Mouse (Mus musculus): Measurements from ENCODE around the gene Atp1a1. TPM values are rescaled to one million over a fixed set of nuclear protein-coding genes. Genes with fewer than 3 reads are reported as not detected.

The Atp1a1 gene
- polyA plus RNA-seq, 1 experiment from 2014 or later, result 61.1 TPM

GRCm38 (mm10) chr3:101636086-101636485 lies 31.6 kb upstream of the Atp1a1 start:
- Histone ChIP-seq H3K27me3 (replicated peaks) (no peaks in the 10 kb centered on the region), H3K9ac (no peak overlapping the region), H3K27ac (no peak overlapping the region), H3K4me1 (no peaks in the 10 kb centered on the region), H3K9me3 (no peaks in the 10 kb centered on the region), H3K4me3 (no peak overlapping the region), H3K36me3 (no peaks in the 10 kb centered on the region), H3K4me2 (replicated peaks) (no peak overlapping the region)
- no peak for ATAC-seq (ENCODE audit: low FRiP score, low read depth)
- 70% methylated on average over 2 of the region's 2 CpGs for WGBS

DNA sequence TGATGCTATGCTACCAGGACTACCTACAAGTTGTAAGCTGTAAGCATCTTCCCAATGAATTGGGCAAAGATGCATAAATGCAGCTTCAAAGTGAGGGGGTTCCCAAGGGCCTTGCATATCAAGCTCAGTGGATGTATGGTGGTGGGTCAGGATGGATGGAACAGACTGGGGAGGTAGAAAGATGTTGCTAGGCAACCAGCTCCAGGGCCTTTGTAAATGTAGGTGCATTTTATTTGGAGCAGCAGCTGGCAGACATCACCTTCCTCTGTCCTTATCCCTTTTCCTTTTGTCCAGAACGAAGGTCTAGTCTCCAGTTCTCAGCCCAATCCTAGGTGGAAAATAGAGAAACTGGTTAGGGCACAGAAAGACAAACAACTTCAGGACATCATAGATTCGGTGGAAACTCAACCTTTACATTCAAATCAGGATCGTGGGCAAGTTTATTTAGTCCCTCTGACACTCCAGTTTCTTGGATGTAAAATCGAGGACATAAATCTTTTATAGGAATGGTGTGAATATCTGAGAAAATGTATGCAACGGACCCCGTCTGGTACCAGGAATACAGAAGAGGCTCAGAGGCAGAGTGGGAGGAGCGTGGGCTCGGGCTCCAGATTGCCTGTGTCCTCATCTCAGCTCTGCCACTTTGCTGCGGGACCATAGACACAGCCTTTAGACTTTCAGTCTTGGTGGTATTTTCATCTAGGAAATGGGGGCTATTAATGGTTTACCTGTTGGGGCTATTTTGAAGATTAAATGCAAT lies 29.8 kb upstream of the Atp1a1 start:
- WGBS, result 76% methylated on average over 9 of the region's 9 CpGs
- H3K27ac ChIP-seq, result no peak overlapping the region
- no peak overlapping the region for H3K4me3 ChIP-seq
- no peaks in the 10 kb centered on the region for H3K9me3 ChIP-seq
- no peaks in the 10 kb centered on the region for H3K36me3 ChIP-seq
- ATAC-seq (ENCODE audit: low FRiP score, low read depth), result 0 out of 2 replicates have a peak, but pooled peaks have one; percentile 41
- H3K27me3 ChIP-seq (replicated peaks), result no peaks in the 10 kb centered on the region
- no peaks in the 10 kb centered on the region for H3K4me1 ChIP-seq
- no peak overlapping the region for H3K9ac ChIP-seq
- H3K4me2 ChIP-seq (replicated peaks), result no peak overlapping the region

- 86% methylated on average over 2 of the region's 2 CpGs for WGBS
- ATAC-seq (ENCODE audit: low FRiP score, low read depth), result no peak
- Histone ChIP-seq H3K9ac (no peak overlapping the region), H3K9me3 (no peaks in the 10 kb centered on the region), H3K36me3 (no peaks in the 10 kb centered on the region), H3K27me3 (replicated peaks) (no peaks in the 10 kb centered on the region), H3K4me2 (replicated peaks) (no peak overlapping the region), H3K27ac (no peak overlapping the region), H3K4me1 (no peaks in the 10 kb centered on the region), H3K4me3 (no peak overlapping the region)
Observed at GRCm38 (mm10) chr3:101628255-101628654, 23.8 kb upstream of the Atp1a1 start.

GRCm38 (mm10) chr3:101624287-101624686 lies 19.8 kb upstream of the Atp1a1 start:
- H3K4me1 ChIP-seq, result no peaks in the 10 kb centered on the region
- no peak for ATAC-seq (ENCODE audit: low FRiP score, low read depth)
- H3K36me3 ChIP-seq, result no peaks in the 10 kb centered on the region
- no peaks in the 10 kb centered on the region for H3K9me3 ChIP-seq
- no peak overlapping the region for H3K27ac ChIP-seq
- WGBS, result 85% methylated on average over 5 of the region's 5 CpGs
- H3K9ac ChIP-seq, result no peak overlapping the region
- H3K4me2 ChIP-seq (replicated peaks), result no peak overlapping the region
- H3K27me3 ChIP-seq (replicated peaks), result no peaks in the 10 kb centered on the region
- no peak overlapping the region for H3K4me3 ChIP-seq

GRCm38 (mm10) chr3:101619017-101619416 lies 14.5 kb upstream of the Atp1a1 start:
- WGBS, result 87% methylated on average over 4 of the region's 4 CpGs
- H3K4me3 ChIP-seq, result no peak overlapping the region
- ATAC-seq (ENCODE audit: low FRiP score, low read depth), result no peak

DNA sequence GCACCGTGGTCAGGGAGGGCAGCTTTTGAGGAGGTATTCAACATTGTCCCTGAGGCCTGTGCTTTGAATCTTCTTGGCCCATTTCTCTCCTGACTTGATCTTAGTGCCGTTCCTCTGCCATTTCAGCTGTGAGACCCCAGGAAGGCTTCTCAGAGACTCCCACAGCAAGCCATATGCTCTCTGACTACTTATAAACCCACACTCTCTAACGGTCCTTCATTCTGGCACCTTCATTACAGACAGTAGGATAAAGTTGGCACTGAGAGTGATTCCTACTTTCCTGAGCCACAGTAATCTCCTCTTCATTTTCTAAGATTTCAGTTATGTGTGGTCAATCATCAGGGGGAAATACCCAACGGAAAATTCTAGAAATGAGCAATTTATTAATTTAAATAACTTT lies 14.0 kb upstream of the Atp1a1 start:
- no peak overlapping the region for H3K9ac ChIP-seq
- no peak overlapping the region for H3K27ac ChIP-seq
- no peaks in the 10 kb centered on the region for H3K4me1 ChIP-seq
- H3K27me3 ChIP-seq (replicated peaks), result no peaks in the 10 kb centered on the region
- 86% methylated on average over 4 of the region's 4 CpGs for WGBS
- no peak overlapping the region for H3K4me2 ChIP-seq (replicated peaks)
- H3K4me3 ChIP-seq, result no peak overlapping the region
- ATAC-seq (ENCODE audit: low FRiP score, low read depth), result no peak
- H3K36me3 ChIP-seq, result no peaks in the 10 kb centered on the region
- H3K9me3 ChIP-seq, result no peaks in the 10 kb centered on the region

More at GRCm38 (mm10) chr3:101619017-101619416, 14.5 kb upstream of the Atp1a1 start:
- Histone ChIP-seq H3K27me3 (replicated peaks) (no peaks in the 10 kb centered on the region), H3K4me1 (no peaks in the 10 kb centered on the region), H3K27ac (no peak overlapping the region), H3K9ac (no peak overlapping the region), H3K4me2 (replicated peaks) (no peak overlapping the region), H3K36me3 (no peaks in the 10 kb centered on the region), H3K9me3 (no peaks in the 10 kb centered on the region)

DNA sequence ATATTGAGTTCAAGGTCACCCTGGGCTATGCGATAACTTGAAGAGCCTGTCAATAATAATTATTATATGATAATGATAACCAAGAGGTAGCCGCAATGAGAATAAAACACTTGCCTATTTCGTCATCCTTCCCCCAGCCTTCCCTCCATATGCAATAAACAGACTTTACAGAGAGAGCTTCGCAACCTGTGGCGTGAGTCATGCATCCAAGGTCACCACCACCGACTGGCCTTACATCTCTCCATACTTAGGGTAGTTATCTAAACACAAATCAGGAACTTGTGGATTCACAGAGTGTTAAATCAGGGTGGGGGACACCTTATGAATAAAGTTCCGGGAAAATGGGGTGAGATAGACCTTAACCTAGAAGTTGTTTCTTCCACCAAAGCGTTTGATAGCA lies 13.0 kb upstream of the Atp1a1 start:
- WGBS, result 90% methylated on average over 8 of the region's 8 CpGs
- H3K36me3 ChIP-seq, result no peaks in the 10 kb centered on the region

GRCm38 (mm10) chr3:101617007-101617406 lies 12.5 kb upstream of the Atp1a1 start:
- H3K4me3 ChIP-seq, result no peak overlapping the region
- no peak for ATAC-seq (ENCODE audit: low FRiP score, low read depth)
- H3K9ac ChIP-seq, result no peak overlapping the region

More for the DNA sequence above, 13.0 kb upstream of the Atp1a1 start:
- H3K27ac ChIP-seq, result no peak overlapping the region
- no peak overlapping the region for H3K9ac ChIP-seq
- ATAC-seq (ENCODE audit: low FRiP score, low read depth), result no peak
- H3K4me2 ChIP-seq (replicated peaks), result no peak overlapping the region
- no peak overlapping the region for H3K4me3 ChIP-seq
- no peaks in the 10 kb centered on the region for H3K4me1 ChIP-seq
- no peaks in the 10 kb centered on the region for H3K9me3 ChIP-seq
- H3K27me3 ChIP-seq (replicated peaks), result no peaks in the 10 kb centered on the region

GRCm38 (mm10) chr3:101615856-101616255 lies 11.4 kb upstream of the Atp1a1 start:
- Histone ChIP-seq H3K9me3 (no peaks in the 10 kb centered on the region), H3K4me3 (no peak overlapping the region), H3K36me3 (no peaks in the 10 kb centered on the region), H3K4me2 (replicated peaks) (no peak overlapping the region), H3K27ac (no peak overlapping the region), H3K4me1 (peaks cover 10% of the 10 kb centered on the region; the same call in 1 of the 2 replicates), H3K27me3 (replicated peaks) (no peaks in the 10 kb centered on the region), H3K9ac (no peak overlapping the region)
- 85% methylated on average over 6 of the region's 6 CpGs for WGBS
- no peak for ATAC-seq (ENCODE audit: low FRiP score, low read depth)

More at GRCm38 (mm10) chr3:101617007-101617406, 12.5 kb upstream of the Atp1a1 start:
- Histone ChIP-seq H3K36me3 (no peaks in the 10 kb centered on the region), H3K27ac (no peak overlapping the region), H3K27me3 (replicated peaks) (no peaks in the 10 kb centered on the region), H3K9me3 (no peaks in the 10 kb centered on the region), H3K4me1 (0 out of 2 replicates have a peak, but pooled peaks cover 3% of the 10 kb centered on the region), H3K4me2 (replicated peaks) (no peak overlapping the region)

GRCm38 (mm10) chr3:101611813-101612491 lies 7.5 kb upstream of the Atp1a1 start:
- no peak overlapping the region for H3K27ac ChIP-seq
- no peak overlapping the region for H3K4me3 ChIP-seq
- peaks cover 10% of the 10 kb centered on the region; the same call in 1 of the 2 replicates for H3K4me1 ChIP-seq
- H3K4me2 ChIP-seq (replicated peaks), result no peak overlapping the region
- no peaks in the 10 kb centered on the region for H3K36me3 ChIP-seq
- ATAC-seq (ENCODE audit: low FRiP score, low read depth), result no peak
- H3K9me3 ChIP-seq, result no peaks in the 10 kb centered on the region
- no peaks in the 10 kb centered on the region for H3K27me3 ChIP-seq (replicated peaks)
- 56% methylated on average over 10 of the region's 10 CpGs for WGBS
- H3K9ac ChIP-seq, result no peak overlapping the region

DNA sequence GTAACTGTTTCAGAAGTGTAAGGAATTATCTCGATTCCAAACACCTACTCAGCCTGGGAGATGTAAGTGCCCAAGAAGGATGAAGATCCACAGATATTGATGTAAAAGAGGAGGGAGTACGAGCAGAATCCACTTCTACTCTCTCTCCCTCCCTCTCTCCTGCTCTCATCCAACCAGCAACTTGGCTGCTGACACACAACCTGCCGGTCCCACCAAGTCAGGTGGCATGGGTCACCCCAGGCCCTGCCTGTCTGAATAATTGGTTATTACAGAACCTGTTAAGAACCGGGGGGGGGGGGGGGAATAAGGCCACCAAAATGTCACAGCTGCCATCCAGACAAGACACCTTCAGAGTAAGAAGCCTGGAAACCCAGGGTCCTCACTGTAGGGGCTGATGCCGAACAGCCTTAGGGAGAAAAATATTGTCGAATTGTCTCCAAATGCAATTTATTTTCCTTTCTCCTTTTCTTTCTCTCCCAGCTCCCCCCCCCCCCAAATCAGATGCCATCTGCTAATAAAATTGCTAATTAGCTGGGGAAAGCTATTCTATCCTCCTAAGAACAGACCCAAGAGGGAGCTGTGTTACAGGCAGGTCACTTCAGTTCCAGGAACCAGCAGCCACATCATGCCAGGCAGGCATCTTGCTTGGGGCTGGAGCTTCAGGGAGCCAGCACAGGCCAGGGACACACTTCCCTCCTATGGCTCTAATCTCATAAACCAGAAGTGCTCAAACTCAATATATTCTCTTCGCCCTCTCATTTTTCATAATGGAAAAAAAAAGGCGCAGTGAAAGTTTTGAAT lies 6.7 kb upstream of the Atp1a1 start:
- Histone ChIP-seq H3K36me3 (no peaks in the 10 kb centered on the region), H3K9me3 (no peaks in the 10 kb centered on the region), H3K27me3 (replicated peaks) (no peaks in the 10 kb centered on the region), H3K4me3 (no peak overlapping the region), H3K4me1 (peaks cover 10% of the 10 kb centered on the region; the same call in 1 of the 2 replicates), H3K27ac (no peak overlapping the region), H3K4me2 (replicated peaks) (no peak overlapping the region), H3K9ac (no peak overlapping the region)
- WGBS, result 64% methylated on average over 8 of the region's 8 CpGs
- no peak for ATAC-seq (ENCODE audit: low FRiP score, low read depth)

- Histone ChIP-seq H3K4me2 (replicated peaks) (no peak overlapping the region), H3K9me3 (no peaks in the 10 kb centered on the region), H3K4me3 (no peak overlapping the region), H3K9ac (no peak overlapping the region), H3K27ac (no peak overlapping the region), H3K27me3 (replicated peaks) (no peaks in the 10 kb centered on the region), H3K36me3 (no peaks in the 10 kb centered on the region), H3K4me1 (peaks cover 17% of the 10 kb centered on the region; the same call in 1 of the 2 replicates)
- 92% methylated on average over 5 of the region's 5 CpGs for WGBS
- no peak for ATAC-seq (ENCODE audit: low FRiP score, low read depth)
Observed at GRCm38 (mm10) chr3:101609302-101609701, 4.8 kb upstream of the Atp1a1 start.
